Mouse (Mus musculus) MEL-GATA-1-ER (cell line): ENCODE results near the gene Taz.

ENCODE experiments used
- DNase-seq: peaks from one replicate; pipeline ENCODE4 v3.0.0-alpha.2; 2012; ENCODE audit warnings: low read depth; ENCODE audit errors: extremely low read depth

Gene Taz

GRCm38 (mm10) chrX:74281732-74282394 lies at the start of gene Taz, which contains the start of gene Dnase1l1:
Gene Taz (plus strand): TSS chrX:74281912.
Gene Dnase1l1 (minus strand): TSS chrX:74282337.
- peak; percentile 92 for DNase-seq

GRCm38 (mm10) chrX:74233196-74233595 lies 48.5 kb upstream of the Taz start:
- DNase-seq = no peak

- DNase-seq = no peak
Measured at GRCm38 (mm10) chrX:74240332-74240731, 41.4 kb upstream of the Taz start.

DNA sequence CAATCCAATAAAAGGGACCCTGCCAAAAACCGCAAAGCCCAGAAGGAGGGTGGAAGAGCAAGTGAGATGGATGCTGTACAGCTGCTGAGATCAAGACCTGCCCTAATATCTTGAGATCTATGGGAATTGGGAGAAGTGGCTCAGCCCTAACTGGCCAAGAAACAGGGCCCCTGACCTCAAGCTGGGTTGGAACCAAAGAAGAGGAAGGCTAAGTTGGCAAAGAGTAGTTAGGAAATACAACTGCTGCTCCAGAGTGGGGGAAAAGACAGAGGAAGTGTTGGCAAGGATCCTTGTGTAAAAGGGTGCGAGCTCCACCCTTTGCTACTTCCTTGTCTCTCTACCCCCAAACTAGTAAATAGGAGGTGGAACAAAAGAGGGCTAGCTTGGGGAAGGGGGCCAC lies 38.3 kb upstream of the Taz start:
- no peak for DNase-seq

- DNase-seq = peak; percentile 95
Measured at GRCm38 (mm10) chrX:74243807-74244206, 37.9 kb upstream of the Taz start.

GRCm38 (mm10) chrX:74244614-74245083 lies 37.1 kb upstream of the Taz start:
- DNase-seq = peak; percentile 65

DNA sequence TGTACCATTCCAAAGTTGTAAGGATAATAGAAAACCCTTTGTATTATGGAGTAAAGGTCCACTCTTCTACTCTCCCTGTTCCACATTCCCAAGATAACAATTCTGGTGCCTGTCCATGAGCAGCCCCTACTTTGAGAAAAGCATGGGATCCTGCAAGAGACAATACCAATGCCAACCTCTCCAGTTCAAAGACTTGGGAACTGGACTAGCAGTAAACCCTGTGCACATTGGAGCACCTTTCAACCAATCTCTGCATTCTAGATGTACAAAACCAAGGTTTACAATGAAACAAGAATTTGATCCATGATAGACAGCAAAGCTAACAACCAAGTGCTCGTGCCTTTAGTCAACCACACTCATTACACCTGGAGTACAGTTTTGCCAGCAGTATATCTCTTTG lies 36.6 kb upstream of the Taz start:
- DNase-seq = no peak

GRCm38 (mm10) chrX:74245687-74246086 lies 36.0 kb upstream of the Taz start:
- DNase-seq = peak; percentile 64

DNA sequence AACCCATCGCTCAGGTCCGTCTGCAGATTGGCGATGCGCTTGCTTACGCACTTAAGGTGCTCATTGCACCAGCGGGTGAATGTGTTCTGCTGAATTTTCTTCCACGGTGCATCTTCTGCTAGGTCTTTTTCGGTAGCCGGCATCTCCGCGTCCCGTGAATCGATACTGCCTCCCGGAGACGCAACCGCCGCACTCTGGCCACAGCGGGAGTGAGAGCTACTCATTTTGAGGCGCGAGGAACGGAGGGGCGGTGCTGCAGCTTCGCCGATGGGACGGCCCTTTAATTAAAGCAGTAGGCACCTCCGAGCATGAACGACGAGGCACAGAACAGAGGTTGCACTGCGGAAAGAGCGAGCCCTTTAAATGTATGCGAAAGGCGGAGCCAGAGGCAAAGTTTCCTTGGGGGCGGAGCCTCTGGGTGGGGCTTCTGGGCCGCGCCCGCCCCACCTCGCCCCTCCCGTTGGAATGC lies 35.5 kb upstream of the Taz start:
- DNase-seq = peak; percentile 90

DNA sequence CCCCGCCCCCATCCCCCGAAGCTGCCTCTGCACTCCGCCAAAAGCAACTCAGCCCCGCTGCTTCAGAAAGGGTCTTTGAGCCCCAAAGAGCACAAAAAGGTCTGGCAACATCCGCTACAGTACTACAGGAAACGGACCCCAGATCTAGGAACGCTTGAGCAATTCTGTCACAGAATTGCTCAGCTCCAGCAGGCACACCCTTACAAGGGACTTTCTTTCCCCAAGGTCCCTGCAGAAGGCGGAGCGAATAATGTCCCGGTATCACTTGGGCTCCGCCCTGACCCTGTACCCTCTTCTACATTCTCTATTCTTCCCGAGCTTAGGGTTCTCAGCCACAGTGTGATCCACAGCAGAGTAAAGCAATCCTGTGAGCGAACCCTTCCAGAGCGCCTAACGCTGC lies 35.0 kb upstream of the Taz start:
- no peak for DNase-seq

GRCm38 (mm10) chrX:74248651-74249050 lies 33.1 kb upstream of the Taz start:
- DNase-seq = no peak

- DNase-seq = no peak
Measured at GRCm38 (mm10) chrX:74249615-74250014, 32.1 kb upstream of the Taz start, which contains the start of gene Flna. Gene Flna (minus strand): TSS chrX:74249820.

- peak; percentile 98 for DNase-seq
Measured at GRCm38 (mm10) chrX:74254153-74254887, 27.4 kb upstream of the Taz start, which contains the start of gene Emd. Gene Emd (plus strand): TSS chrX:74254687.

DNA sequence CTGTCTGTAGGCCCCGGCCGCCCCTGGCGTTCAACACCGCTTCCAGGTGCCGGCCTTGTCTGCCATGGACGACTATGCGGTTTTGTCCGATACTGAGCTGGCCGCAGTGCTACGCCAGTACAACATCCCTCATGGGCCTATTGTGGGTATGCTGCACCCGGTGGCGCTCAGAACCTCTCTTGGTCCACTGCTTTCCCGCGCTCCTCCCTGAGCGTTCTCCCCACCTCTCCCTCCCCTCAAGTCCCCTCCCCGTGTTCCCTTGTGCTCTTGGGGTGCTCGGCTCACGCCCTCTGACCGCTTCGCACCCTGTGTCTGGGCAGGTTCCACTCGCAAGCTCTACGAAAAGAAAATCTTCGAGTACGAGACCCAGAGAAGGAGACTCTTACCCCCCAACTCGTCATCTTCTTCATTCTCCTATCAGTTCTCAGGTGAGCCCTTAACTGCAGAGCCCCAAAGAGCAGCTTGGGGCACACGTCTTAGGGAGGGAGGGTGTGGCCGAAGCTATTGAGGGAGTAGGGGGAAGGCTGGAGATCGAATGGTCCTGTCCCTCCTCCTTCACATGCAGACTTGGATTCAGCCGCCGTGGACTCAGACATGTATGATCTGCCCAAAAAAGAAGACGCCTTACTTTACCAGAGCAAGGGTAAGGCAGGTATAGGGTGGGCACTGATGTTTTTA lies 26.7 kb upstream of the Taz start:
- no peak for DNase-seq

GRCm38 (mm10) chrX:74257746-74258145 lies 24.0 kb upstream of the Taz start:
- DNase-seq = peak; percentile 70

- no peak for DNase-seq
Measured at GRCm38 (mm10) chrX:74269736-74270061, 12.0 kb upstream of the Taz start.

DNA sequence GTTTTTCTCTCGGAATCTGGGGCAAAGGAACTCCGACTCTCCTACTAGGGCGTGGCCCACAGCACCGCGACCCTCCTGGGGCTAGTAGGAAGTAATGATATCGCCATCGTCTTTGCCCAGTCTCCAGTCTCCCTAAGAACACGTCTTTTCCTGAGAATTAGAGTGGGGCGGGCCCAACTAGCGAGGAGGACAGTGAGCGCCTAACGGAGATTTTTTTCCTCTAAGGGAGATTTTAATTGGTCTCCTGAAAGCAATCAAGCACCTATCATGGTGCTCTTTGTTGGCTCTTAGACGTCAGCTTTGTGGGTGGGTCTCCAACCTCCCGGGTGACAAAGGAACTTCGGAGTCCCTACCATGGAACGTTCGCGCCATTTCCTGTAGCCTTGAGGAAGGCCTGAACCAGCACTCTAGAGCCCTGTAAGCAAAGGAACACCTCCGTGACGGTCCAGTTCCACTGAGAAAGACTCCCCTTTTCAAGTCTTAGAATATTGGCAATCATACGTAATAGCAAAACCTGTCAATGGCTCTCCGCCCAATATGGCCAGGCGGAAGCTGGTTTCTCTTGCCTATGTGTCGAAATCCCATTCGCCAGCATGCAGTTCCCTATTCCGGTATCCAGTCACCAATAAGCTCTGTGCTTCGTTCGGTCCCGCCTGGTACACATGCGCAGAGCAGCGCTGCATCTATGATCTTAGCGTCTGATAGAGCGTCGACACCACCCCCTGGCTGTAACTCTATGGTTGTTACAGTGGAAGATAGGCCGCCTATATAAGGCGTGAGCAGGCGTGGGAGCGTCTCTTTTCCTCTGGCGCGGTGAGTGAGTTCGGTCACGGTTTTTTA lies 11.4 kb upstream of the Taz start, which contains the start of gene Rpl10:
Rpl10 (plus strand) TSS at position 751 of the 840 bp plus-strand sequence.
- DNase-seq = peak; percentile 99

DNA sequence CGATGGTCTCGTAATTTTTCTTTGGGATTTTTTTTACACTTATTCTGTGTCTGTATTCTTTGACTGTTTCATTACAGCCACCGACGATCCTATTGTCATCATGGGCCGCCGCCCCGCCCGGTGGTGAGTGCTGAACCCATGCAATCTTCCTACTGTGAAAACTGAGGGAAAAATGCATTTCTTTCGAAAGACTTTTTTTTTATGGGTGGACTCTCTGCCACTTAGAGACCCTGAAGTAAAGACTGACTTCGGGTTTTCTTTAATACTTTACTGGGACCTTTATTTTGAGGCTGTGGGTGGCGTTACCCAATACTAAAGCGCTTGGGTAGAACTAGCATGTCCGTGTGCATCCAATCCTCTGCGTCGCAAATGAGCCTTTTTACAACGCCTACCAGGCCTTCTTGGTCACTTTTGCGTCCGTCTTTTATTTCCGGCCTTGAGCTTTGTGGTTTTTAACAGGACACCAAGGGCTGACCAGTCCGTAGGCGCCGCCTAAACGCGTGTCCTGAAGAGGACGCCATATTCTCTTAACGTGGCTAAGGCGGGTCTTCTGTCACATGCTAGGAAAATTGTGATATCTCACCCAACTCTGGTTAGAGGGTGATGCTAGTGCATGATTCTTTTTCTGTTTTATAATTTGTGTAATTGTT lies 10.7 kb upstream of the Taz start:
- DNase-seq = no peak

DNA sequence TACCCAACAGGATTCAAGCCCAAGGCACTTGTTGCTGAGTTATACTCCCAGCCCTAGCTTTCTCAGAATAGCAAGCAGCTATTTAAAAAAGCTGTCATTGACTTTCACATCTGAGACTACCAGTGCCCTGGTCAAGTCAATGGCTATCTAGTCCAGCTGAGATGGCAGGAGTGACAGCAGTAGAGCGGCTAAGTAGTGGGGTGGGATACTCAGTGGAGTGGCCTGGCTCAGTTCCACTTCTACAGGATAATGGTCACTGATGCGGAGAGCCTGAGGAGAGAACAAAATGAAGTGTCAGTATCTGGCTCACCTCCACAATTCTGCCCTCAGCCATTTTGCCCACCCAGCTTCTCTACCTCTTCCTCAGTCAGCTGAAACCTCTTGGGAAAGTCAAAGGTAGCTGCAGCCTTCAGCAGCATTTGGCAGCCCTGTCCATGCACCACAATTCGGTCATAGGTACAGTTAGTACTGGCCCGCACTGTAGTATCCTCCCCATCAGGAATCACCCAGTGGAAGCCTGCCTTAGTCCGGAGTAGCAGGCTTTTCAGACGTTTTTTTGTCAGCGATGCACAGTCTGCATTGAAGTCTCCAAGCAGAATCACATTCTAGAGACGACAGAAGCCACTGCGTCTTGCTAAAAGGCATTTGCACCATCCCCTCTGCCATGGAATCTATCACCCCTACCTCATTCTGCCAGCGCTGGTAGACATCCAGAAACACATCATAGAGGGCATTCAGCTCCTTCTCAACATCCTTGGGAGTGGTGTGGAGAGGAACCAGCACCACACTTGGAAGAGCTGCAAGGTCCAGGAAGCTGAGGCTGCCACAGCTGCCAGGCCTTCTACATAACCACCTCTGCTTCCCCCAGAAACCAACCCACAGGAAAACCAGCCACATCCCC lies 8.0 kb upstream of the Taz start:
- no peak for DNase-seq
